Mouse (Mus musculus) intestine, postnatal 0 days (tissue): ENCODE measurements around the gene Rab9. TPM values are rescaled to one million over a fixed set of nuclear protein-coding genes. Genes with fewer than 3 reads are reported as not detected.
"Not testable (repeated sequence)": the region's sequence is repeated elsewhere in the genome, so short reads cannot be mapped to it uniquely, and the experiment has no call there.

Experiments
- ATAC-seq: fragments of 200-750 bp; cut with Nextera tagmentation; 2 replicates; pipeline ENCODE4 v1.8.0; 2017; ENCODE audit warnings: mild to moderate bottlenecking, moderate TSS enrichment, moderate library complexity
- H3K27ac ChIP-seq: fragments of 300-500 bp; sonication (generic); 2 replicates; pipeline ENCODE4 v1.5.1; 2014; ENCODE audit warnings: mild to moderate bottlenecking, low read depth, low read length, moderate library complexity
- H3K27me3 ChIP-seq: fragments of 300-500 bp; sonication (generic); replicated peaks from 2 replicates; pipeline ENCODE4 v1.6.1; 2014; ENCODE audit warnings: low read length, mixed read lengths; ENCODE audit not compliant: control insufficient read depth, insufficient read depth
- H3K36me3 ChIP-seq: fragments of 300-500 bp; sonication (generic); 2 replicates; pipeline ENCODE4 v1.6.1; 2014; ENCODE audit warnings: mild to moderate bottlenecking, moderate library complexity; ENCODE audit not compliant: control insufficient read depth, insufficient read depth
- H3K4me1 ChIP-seq: fragments of 300-500 bp; sonication (generic); replicated peaks from 2 replicates; pipeline ENCODE4 v1.6.1; 2014; ENCODE audit warnings: antibody characterized with exemption, low read length, mixed read lengths; ENCODE audit not compliant: control insufficient read depth, insufficient read depth
- H3K4me2 ChIP-seq: fragments of 300-500 bp; sonication (generic); replicated peaks from 2 replicates; pipeline ENCODE4 v1.6.1; 2014; ENCODE audit warnings: low read depth, mild to moderate bottlenecking, moderate library complexity
- H3K4me3 ChIP-seq: fragments of 300-500 bp; sonication (generic); 2 replicates; pipeline ENCODE4 v1.5.1; 2014; ENCODE audit warnings: low read depth, low read length
- H3K9ac ChIP-seq: fragments of 300-500 bp; sonication (generic); 2 replicates; pipeline ENCODE4 v1.6.1; 2014; ENCODE audit warnings: mild to moderate bottlenecking, low read depth, low read length
- H3K9me3 ChIP-seq: fragments of 300-500 bp; sonication (generic); 2 replicates; pipeline ENCODE4 v1.6.1; 2016; ENCODE audit warnings: mixed run types; ENCODE audit not compliant: control insufficient read depth
- CTCF ChIP-seq: sonication (generic); IDR thresholded peaks from 2 replicates; pipeline ENCODE4 v1.5.1; 2016; ENCODE audit warnings: low read depth, mild to moderate bottlenecking, control low read depth, antibody characterized with exemption, moderate library complexity
- WGBS: fragments of 180-500 bp; shearing (Covaris S2); extraction: QIAGEN DNeasy Blood & Tissue Kit; methylation state at CpG from one replicate; pipeline ENCODE4 v1.1.7; 2014; 5-methylcytosine and 5-hydroxymethylcytosine counted together
- polyA plus RNA-seq: library from polyadenylated mRNA; unstranded; fragments of >200 nt; fragmentation: Nextera tagmentation; extraction: Ambion mirVana; gene quantifications from 2 replicates; pipeline ENCODE4 v1.2.1, GENCODE M21; 2015

Rab9 gene
- polyA plus RNA-seq, 1 experiment from 2014 or later = 78.0 TPM

GRCm38 (mm10) chrX:166515923-166516322 is 36.3 kb upstream of the Rab9 start:
- H3K4me2 ChIP-seq = no peak overlapping the region
- 80% methylated on average over 3 of the region's 3 CpGs for WGBS
- no peaks in the 10 kb centered on the region for H3K9me3 ChIP-seq
- no peak overlapping the region for H3K9ac ChIP-seq
- TF ChIP-seq CTCF = no peak
- no peak overlapping the region for H3K4me3 ChIP-seq
- no peak overlapping the region for H3K27ac ChIP-seq
- no peaks in the 10 kb centered on the region for H3K36me3 ChIP-seq
- no peak for ATAC-seq
- no peaks in the 10 kb centered on the region for H3K27me3 ChIP-seq
- no peaks in the 10 kb centered on the region for H3K4me1 ChIP-seq

- not testable (repeated sequence) for H3K4me3 ChIP-seq
These were observed 34.4 kb upstream of the Rab9 start for GRCm38 (mm10) chrX:166514035-166514434.

GRCm38 (mm10) chrX:166512071-166512470 is 32.4 kb upstream of the Rab9 start:
- H3K27ac ChIP-seq = no peak overlapping the region
- no peaks in the 10 kb centered on the region for H3K9me3 ChIP-seq
- no peak for TF ChIP-seq CTCF
- no peak overlapping the region for H3K4me3 ChIP-seq
- 89% methylated on average over 4 of the region's 4 CpGs for WGBS
- no peaks in the 10 kb centered on the region for H3K36me3 ChIP-seq
- no peaks in the 10 kb centered on the region for H3K4me1 ChIP-seq
- no peak for ATAC-seq
- no peak overlapping the region for H3K4me2 ChIP-seq
- no peaks in the 10 kb centered on the region for H3K27me3 ChIP-seq
- no peak overlapping the region for H3K9ac ChIP-seq

More at GRCm38 (mm10) chrX:166514035-166514434, 34.4 kb upstream of the Rab9 start:
- H3K27me3 ChIP-seq, H3K9ac ChIP-seq, H3K9me3 ChIP-seq, H3K27ac ChIP-seq, H3K4me1 ChIP-seq, H3K36me3 ChIP-seq: not testable (repeated sequence)
- 30% methylated on average over 12 of the region's 12 CpGs for WGBS
- ATAC-seq = 0 out of 2 replicates have a peak, but pooled peaks have one; percentile 23
- peak overlapping the region; percentile 27; the same call in 1 of the 2 replicates for H3K4me2 ChIP-seq

- Histone ChIP-seq H3K27ac (no peak overlapping the region), H3K9ac (no peak overlapping the region), H3K4me2 (no peak overlapping the region), H3K4me3 (no peak overlapping the region), H3K27me3 (no peaks in the 10 kb centered on the region), H3K9me3 (no peaks in the 10 kb centered on the region), H3K36me3 (no peaks in the 10 kb centered on the region), H3K4me1 (no peaks in the 10 kb centered on the region)
- no peak for TF ChIP-seq CTCF
- no peak for ATAC-seq
These were observed 31.4 kb upstream of the Rab9 start for GRCm38 (mm10) chrX:166511107-166511506.

GRCm38 (mm10) chrX:166509761-166510738 is 30.4 kb upstream of the Rab9 start:
- Histone ChIP-seq H3K27ac (peak overlapping the region; percentile 94), H3K4me3 (peak overlapping the region; percentile 54), H3K9me3 (no peaks in the 10 kb centered on the region), H3K4me1 (no peaks in the 10 kb centered on the region), H3K4me2 (peak overlapping the region; percentile 65), H3K36me3 (no peaks in the 10 kb centered on the region), H3K27me3 (no peaks in the 10 kb centered on the region), H3K9ac (peak overlapping the region; percentile 62)
- WGBS = 23% methylated on average over 65 of the region's 65 CpGs
- ATAC-seq = peak; percentile 99
- TF ChIP-seq CTCF = peak; percentile 52

- no peak for ATAC-seq
- no peaks in the 10 kb centered on the region for H3K4me1 ChIP-seq
- H3K36me3 ChIP-seq = no peaks in the 10 kb centered on the region
- H3K9me3 ChIP-seq = no peaks in the 10 kb centered on the region
- H3K4me2 ChIP-seq = no peak overlapping the region
- WGBS = 36% methylated on average over 2 of the region's 2 CpGs
- no peak overlapping the region for H3K27ac ChIP-seq
- TF ChIP-seq CTCF = no peak
- H3K9ac ChIP-seq = no peak overlapping the region
- H3K27me3 ChIP-seq = no peaks in the 10 kb centered on the region
- no peak overlapping the region for H3K4me3 ChIP-seq
These were observed 24.8 kb upstream of the Rab9 start for GRCm38 (mm10) chrX:166504421-166504820.
